Mouse (Mus musculus) heart, embryonic 11.5 days (tissue): ENCODE measurements around the gene Smc3. TPM values are rescaled to one million over a fixed set of nuclear protein-coding genes. Genes with fewer than 3 reads are reported as not detected.
"Not testable (repeated sequence)": the region's sequence is repeated elsewhere in the genome, so short reads cannot be mapped to it uniquely, and the experiment has no call there.

ENCODE experiments used
- ATAC-seq: fragments of 200-750 bp; cut with Nextera tagmentation; replicated peaks from 2 replicates; pipeline ENCODE4 v1.8.0; 2017; ENCODE audit warnings: moderate library complexity; ENCODE audit not compliant: insufficient number of reproducible peaks, low FRiP score, low TSS enrichment
- H3K27ac ChIP-seq: fragments of 300-500 bp; sonication (generic); 2 replicates; pipeline ENCODE4 v1.5.1; 2014; ENCODE audit warnings: mild to moderate bottlenecking, low read depth, low read length
- H3K27me3 ChIP-seq: fragments of 300-500 bp; sonication (generic); 2 replicates; pipeline ENCODE4 v1.6.1; 2014; ENCODE audit warnings: mild to moderate bottlenecking, low read length, mixed read lengths; ENCODE audit not compliant: control insufficient read depth, insufficient read depth
- H3K36me3 ChIP-seq: fragments of 300-500 bp; sonication (generic); 2 replicates; pipeline ENCODE4 v1.6.1; 2014; ENCODE audit warnings: mild to moderate bottlenecking, low read length, moderate library complexity, mixed read lengths; ENCODE audit not compliant: control insufficient read depth, insufficient read depth
- H3K4me1 ChIP-seq: fragments of 300-500 bp; sonication (generic); 2 replicates; pipeline ENCODE4 v1.6.1; 2014; ENCODE audit warnings: low read length; ENCODE audit not compliant: control insufficient read depth, insufficient read depth
- H3K4me2 ChIP-seq: fragments of 300-500 bp; sonication (generic); 2 replicates; pipeline ENCODE4 v1.6.1; 2014; ENCODE audit warnings: mild to moderate bottlenecking, moderate library complexity
- H3K4me3 ChIP-seq: fragments of 300-500 bp; sonication (generic); 2 replicates; pipeline ENCODE4 v1.5.1; 2014; ENCODE audit warnings: low read depth, low read length
- H3K9ac ChIP-seq: fragments of 300-500 bp; sonication (generic); 2 replicates; pipeline ENCODE4 v1.6.1; 2014; ENCODE audit warnings: mild to moderate bottlenecking, low read depth, low read length, moderate library complexity
- H3K9me3 ChIP-seq: fragments of 300-500 bp; sonication (generic); replicated peaks from 2 replicates; pipeline ENCODE4 v1.6.1; 2016; ENCODE audit warnings: low read length; ENCODE audit not compliant: control insufficient read depth
- WGBS: fragments of 180-500 bp; shearing (Covaris S2); extraction: QIAGEN DNeasy Blood & Tissue Kit; methylation state at CpG from one replicate; pipeline ENCODE4 v1.1.7; 2014; ENCODE audit not compliant: insufficient replicate concordance; 5-methylcytosine and 5-hydroxymethylcytosine counted together
- polyA plus RNA-seq: library from polyadenylated mRNA; unstranded; fragments of >200 nt; fragmentation: Nextera tagmentation; extraction: Ambion mirVana; gene quantifications from 2 replicates; pipeline ENCODE4 v1.2.1, GENCODE M21; 2014

Gene Smc3
- polyA plus RNA-seq, 1 experiment from 2014 or later = 56.0 TPM

DNA sequence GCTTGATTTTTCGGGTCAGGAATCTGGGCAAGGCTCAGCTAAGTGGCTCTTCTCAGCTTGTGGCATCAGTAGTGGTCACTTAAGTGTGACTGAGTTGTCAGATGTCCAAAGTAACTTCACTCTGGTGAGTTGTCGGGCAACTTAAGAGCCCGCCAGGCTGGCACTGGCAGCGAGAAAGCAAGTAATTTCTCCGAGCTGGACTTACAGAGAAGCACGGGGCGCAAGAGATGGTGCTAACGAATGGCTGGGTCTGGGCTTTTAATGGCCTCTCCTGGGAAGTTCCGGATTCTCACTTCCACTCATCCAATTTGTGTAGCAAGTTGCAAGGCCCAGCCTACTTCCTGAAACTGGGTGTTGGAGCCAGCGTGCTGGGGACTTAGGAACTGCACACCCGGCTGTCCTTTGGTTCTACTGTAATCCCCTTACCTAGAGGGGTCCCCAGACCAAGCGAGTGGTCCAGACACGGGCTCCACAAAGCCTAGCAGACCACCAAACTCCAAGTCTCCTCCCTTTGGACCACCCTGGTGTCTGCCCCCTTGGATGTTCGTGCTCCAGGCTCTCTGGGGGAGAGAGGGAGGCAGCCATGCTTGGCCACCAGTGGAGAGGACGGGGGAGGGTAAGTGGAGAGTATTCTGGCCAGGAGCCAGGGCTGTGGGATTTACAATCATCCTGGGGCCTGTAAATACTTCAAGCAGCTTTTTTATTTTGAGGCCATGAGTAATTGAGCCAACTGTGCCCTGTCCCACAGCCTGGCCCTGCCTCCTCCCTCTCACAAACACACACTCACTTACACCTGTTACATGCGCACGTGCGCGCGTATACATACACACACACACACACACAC lies 53.6 kb downstream of the Smc3 start:
- peak; percentile 44; the same call in 1 of the 2 replicates for ATAC-seq
- Histone ChIP-seq H3K27me3 (no peaks in the 10 kb centered on the region), H3K9me3 (no peaks in the 10 kb centered on the region), H3K9ac (peak overlapping the region; percentile 49; the same call in 1 of the 2 replicates), H3K36me3 (no peaks in the 10 kb centered on the region), H3K4me1 (peaks cover 34% of the 10 kb centered on the region), H3K27ac (peak overlapping the region; percentile 88), H3K4me3 (no peak overlapping the region), H3K4me2 (peak overlapping the region; percentile 50)
- WGBS = 49% methylated on average over 20 of the region's 20 CpGs

GRCm38 (mm10) chr19:53656443-53656842 lies 56.2 kb downstream of the Smc3 start:
- 81% methylated on average over 11 of the region's 11 CpGs for whole genome bisulfite sequencing
- H3K4me1 ChIP-seq = peaks cover 34% of the 10 kb centered on the region

DNA sequence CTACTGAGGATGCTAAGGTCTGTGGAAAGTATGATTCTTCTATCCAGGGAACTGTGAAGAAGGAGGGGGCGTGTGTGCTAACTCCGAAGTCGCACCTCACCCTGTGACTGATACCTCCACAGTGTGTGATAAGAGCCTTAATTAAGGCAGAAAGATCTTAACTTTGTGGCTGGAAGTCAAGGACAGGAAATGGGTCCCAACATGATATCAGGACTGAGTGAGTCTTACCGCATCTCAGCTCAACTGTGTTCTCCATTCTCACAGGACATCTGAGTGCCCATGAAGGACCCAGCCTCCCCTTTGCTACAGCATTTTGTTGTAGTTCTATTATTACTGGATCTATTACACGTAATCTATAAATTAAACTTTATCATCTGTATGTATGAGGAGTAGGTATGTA lies 57.2 kb downstream of the Smc3 start:
- no peaks in the 10 kb centered on the region for H3K9me3 ChIP-seq

More at GRCm38 (mm10) chr19:53656443-53656842, 56.2 kb downstream of the Smc3 start:
- not testable (repeated sequence) for ATAC-seq, H3K4me3 ChIP-seq, H3K36me3 ChIP-seq, H3K27me3 ChIP-seq, H3K9me3 ChIP-seq, H3K4me2 ChIP-seq, H3K27ac ChIP-seq, H3K9ac ChIP-seq

DNA sequence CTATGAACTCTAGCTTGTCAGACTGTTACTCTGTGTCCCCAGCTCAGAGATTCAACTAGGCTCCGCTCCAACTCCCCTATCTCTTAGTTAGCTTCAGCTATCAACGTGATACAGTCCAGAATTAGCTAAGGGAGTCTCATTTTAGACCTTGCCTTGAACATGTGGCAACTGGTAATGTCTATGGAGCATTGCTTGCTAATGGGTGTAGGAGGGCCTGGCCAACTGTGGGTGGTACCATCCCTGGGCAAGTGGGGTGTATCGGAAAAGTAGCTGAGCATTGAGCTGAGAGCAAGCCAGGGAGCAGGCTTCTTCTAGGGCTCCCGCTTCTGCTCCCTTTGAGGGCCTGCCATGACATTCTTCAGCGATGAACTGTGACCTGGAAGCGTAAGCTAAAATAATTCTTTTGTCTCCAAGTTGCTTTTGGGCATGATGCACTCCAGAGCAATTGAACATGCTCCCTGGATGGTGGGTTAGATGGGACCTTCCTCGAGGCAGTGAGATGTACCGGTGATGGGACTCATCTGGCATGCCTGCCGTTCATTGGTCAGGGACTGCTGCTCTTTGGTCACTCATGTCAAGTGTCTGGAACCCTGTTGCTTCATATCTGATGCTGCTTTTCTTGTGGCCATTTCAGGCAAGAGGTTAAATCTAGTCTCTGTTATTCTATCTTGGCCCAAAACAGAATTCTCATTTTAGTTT lies 60.7 kb downstream of the Smc3 start:
- H3K27me3 ChIP-seq = no peaks in the 10 kb centered on the region
- no peaks in the 10 kb centered on the region for H3K36me3 ChIP-seq
- H3K4me3 ChIP-seq = no peak overlapping the region
- peak overlapping the region; percentile 50 for H3K27ac ChIP-seq
- H3K4me1 ChIP-seq = peaks cover 21% of the 10 kb centered on the region
- no peak overlapping the region for H3K4me2 ChIP-seq
- 0 out of 2 replicates have a peak, but pooled peaks have one; percentile 22 for ATAC-seq
- no peak overlapping the region for H3K9ac ChIP-seq
- WGBS = 53% methylated on average over 9 of the region's 9 CpGs
- H3K9me3 ChIP-seq = no peaks in the 10 kb centered on the region

More for the DNA sequence above, 57.2 kb downstream of the Smc3 start:
- Histone ChIP-seq H3K36me3 (no peaks in the 10 kb centered on the region), H3K9ac (no peak overlapping the region), H3K4me3 (no peak overlapping the region), H3K4me2 (no peak overlapping the region), H3K27me3 (no peaks in the 10 kb centered on the region), H3K27ac (no peak overlapping the region), H3K4me1 (peaks cover 38% of the 10 kb centered on the region)
- 39% methylated on average over 5 of the region's 5 CpGs for WGBS
- ATAC-seq = no peak

- peak overlapping the region; percentile 74 for H3K27ac ChIP-seq
- H3K36me3 ChIP-seq = no peaks in the 10 kb centered on the region
- ATAC-seq = no peak
- WGBS = 45% methylated on average over 14 of the region's 14 CpGs
- H3K4me3 ChIP-seq = no peak overlapping the region
- H3K9ac ChIP-seq = no peak overlapping the region
- peak overlapping the region; percentile 36 for H3K4me2 ChIP-seq
- H3K4me1 ChIP-seq = peaks cover 26% of the 10 kb centered on the region
- H3K9me3 ChIP-seq = no peaks in the 10 kb centered on the region
- no peaks in the 10 kb centered on the region for H3K27me3 ChIP-seq
Measured at GRCm38 (mm10) chr19:53661938-53662722, 61.9 kb downstream of the Smc3 start.

DNA sequence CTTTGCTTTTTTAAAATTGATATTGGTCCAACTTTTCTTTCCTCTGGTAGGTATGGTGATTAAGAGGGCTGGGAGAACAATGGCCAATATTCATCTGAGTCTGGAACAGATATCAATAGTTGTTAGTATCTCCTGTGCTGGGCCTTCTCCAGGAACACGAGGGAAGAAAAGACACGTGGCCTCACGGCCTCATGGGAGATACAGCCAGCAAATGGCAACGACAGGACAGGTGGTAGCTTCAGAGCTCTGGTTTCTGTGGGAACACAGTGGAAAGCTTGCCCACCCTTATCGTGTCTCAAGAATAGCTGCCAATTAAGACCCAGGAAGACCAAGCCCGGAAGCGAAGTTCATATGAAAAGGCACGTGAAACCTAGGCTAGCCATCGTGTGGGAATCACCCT lies 64.6 kb downstream of the Smc3 start:
- Histone ChIP-seq H3K4me3 (no peak overlapping the region), H3K4me1 (peaks cover 32% of the 10 kb centered on the region), H3K36me3 (no peaks in the 10 kb centered on the region), H3K9me3 (no peaks in the 10 kb centered on the region), H3K27ac (no peak overlapping the region), H3K9ac (no peak overlapping the region), H3K4me2 (no peak overlapping the region), H3K27me3 (no peaks in the 10 kb centered on the region)
- WGBS = 90% methylated on average over 9 of the region's 9 CpGs
- ATAC-seq = no peak

GRCm38 (mm10) chr19:53665391-53665790 lies 65.2 kb downstream of the Smc3 start:
- 88% methylated on average over 4 of the region's 4 CpGs for WGBS
- Histone ChIP-seq H3K9me3 (no peaks in the 10 kb centered on the region), H3K27ac (no peak overlapping the region), H3K4me3 (no peak overlapping the region), H3K36me3 (no peaks in the 10 kb centered on the region), H3K4me2 (no peak overlapping the region), H3K9ac (no peak overlapping the region), H3K4me1 (peaks cover 34% of the 10 kb centered on the region), H3K27me3 (no peaks in the 10 kb centered on the region)
- ATAC-seq = no peak

- Histone ChIP-seq H3K9me3 (no peaks in the 10 kb centered on the region), H3K27me3 (no peaks in the 10 kb centered on the region), H3K4me3 (no peak overlapping the region), H3K4me1 (peaks cover 39% of the 10 kb centered on the region), H3K27ac (peak overlapping the region; percentile 5; the same call in 1 of the 2 replicates), H3K9ac (0 out of 2 replicates have a peak overlapping the region, but pooled peaks have one; percentile 1), H3K36me3 (no peaks in the 10 kb centered on the region), H3K4me2 (no peak overlapping the region)
- WGBS = 31% methylated on average over 8 of the region's 8 CpGs
- no peak for ATAC-seq
Measured at GRCm38 (mm10) chr19:53666708-53667107, 66.5 kb downstream of the Smc3 start.
